In genomic region chr2:38647661-38648060, GRCm38 (mm10) we compare ENCODE assay signal across 19 mouse cellular contexts. TPM values are rescaled to one million over a fixed set of nuclear protein-coding genes. Genes with fewer than 3 reads are reported as not detected.
DNase-seq lines count a peak whose midpoint lies in the region; ATAC-seq and TF ChIP-seq lines count a peak whose summit lies in the region.
"Had no signal": no experiment of that assay in that cellular context is flagged by ENCODE, and none has a peak within 500 bp of the region (broad histone marks: within the 10 kb centered on the region; RNA-seq: fewer than 3 reads in every experiment).

No protein-coding gene starts in this region.

- peaks cover 14% of the 10 kb centered on the region for H3K4me1 ChIP-seq in hindbrain, embryonic 14.5 days (replicated peaks; ENCODE audit: control insufficient read depth, insufficient read depth, low read length)
- H3K4me1 ChIP-seq in hindbrain, embryonic 11.5 days (replicated peaks; ENCODE audit: control insufficient read depth, insufficient read depth, low read length), result no peaks in the 10 kb centered on the region
- peaks cover 8% of the 10 kb centered on the region for H3K4me1 ChIP-seq in cortical plate, adult 2 months (ENCODE audit: control insufficient read depth, insufficient read depth, low read length)
- 0 out of 2 replicates have a peak, but pooled peaks cover 6% of the 10 kb centered on the region for H3K4me1 ChIP-seq in hindbrain, postnatal 0 days (ENCODE audit: insufficient read depth, low read length)
- H3K4me1 ChIP-seq in limb, embryonic 10.5 days, result peaks cover 19% of the 10 kb centered on the region

- ATAC-seq in hindbrain, embryonic 14.5 days (ENCODE audit: low FRiP score), result no peak
- ATAC-seq in hindbrain, embryonic 11.5 days (ENCODE audit: low FRiP score), result no peak
- no peak for ATAC-seq in hindbrain, postnatal 0 days

- no peak for TF ChIP-seq POLR2A in cortical plate, adult 2 months (IDR thresholded peaks at IDR 0.05; ENCODE audit: extremely low read depth, insufficient read depth, low read length)

- H3K27ac ChIP-seq in hindbrain, embryonic 14.5 days, result peak overlapping the region; percentile 53
- H3K27ac ChIP-seq in hindbrain, embryonic 11.5 days (ENCODE audit: low read depth, low read length), result no peak overlapping the region
- H3K27ac ChIP-seq in cortical plate, adult 2 months (ENCODE audit: insufficient read depth, low read length), result peak overlapping the region; percentile 78; the same call in 1 of the 2 replicates
- peak overlapping the region; percentile 46; the same call in 1 of the 2 replicates for H3K27ac ChIP-seq in hindbrain, postnatal 0 days
- H3K27ac ChIP-seq in limb, embryonic 10.5 days, result no peak overlapping the region
- H3K27ac ChIP-seq: embryonic facial prominence, embryonic 15.5 days; neural tube, embryonic 12.5 days had no signal

- H3K9ac ChIP-seq in hindbrain, embryonic 14.5 days, result 0 out of 2 replicates have a peak overlapping the region, but pooled peaks have one; percentile 12
- H3K9ac ChIP-seq in hindbrain, embryonic 11.5 days (ENCODE audit: low read depth, low read length), result no peak overlapping the region
- 0 out of 2 replicates have a peak overlapping the region, but pooled peaks have one; percentile 9 for H3K9ac ChIP-seq in hindbrain, postnatal 0 days (replicated peaks; ENCODE audit: low read length)
- H3K9ac ChIP-seq: embryonic facial prominence, embryonic 15.5 days; neural tube, embryonic 12.5 days had no signal

- DNase-seq in hindbrain, embryonic 14.5 days (ENCODE audit: low spot score), result no peak
- DNase-seq in hindbrain, embryonic 11.5 days (ENCODE audit: low spot score), result no peak
- peak; percentile 79 for DNase-seq in 3T3-L1 (ENCODE audit: low read depth, low spot score)
- no peak for DNase-seq in hindbrain, postnatal 0 days (ENCODE audit: low spot score)
- no peak for DNase-seq in limb, embryonic 10.5 days (ENCODE audit: low spot score)
- DNase-seq in ovary, postnatal 36 days (ENCODE audit: low spot score), result no peak
- DNase-seq in spleen, postnatal 10 days (ENCODE audit: low spot score in 2 of 2), result no peak
- DNase-seq: B cell, adult 2 months; embryo, embryonic 11 days; gastrocnemius, postnatal 10 days; heart, adult 18-20 months; kidney, adult 8-10 months; kidney, postnatal 36 days; lung, adult 2 months; lung, postnatal 4 days had no signal

- no peaks in the 10 kb centered on the region for H3K36me3 ChIP-seq in hindbrain, embryonic 14.5 days (replicated peaks; ENCODE audit: control insufficient read depth, insufficient read depth)
- no peaks in the 10 kb centered on the region for H3K36me3 ChIP-seq in hindbrain, embryonic 11.5 days (ENCODE audit: control insufficient read depth, insufficient read depth, low read length)
- no peaks in the 10 kb centered on the region for H3K36me3 ChIP-seq in hindbrain, postnatal 0 days (ENCODE audit: insufficient read depth, low read length)
- no peaks in the 10 kb centered on the region for H3K36me3 ChIP-seq in limb, embryonic 10.5 days
- H3K36me3 ChIP-seq: embryonic facial prominence, embryonic 15.5 days; neural tube, embryonic 12.5 days had no signal

- H3K9me3 ChIP-seq in hindbrain, embryonic 14.5 days (ENCODE audit: control insufficient read depth, low read length), result no peaks in the 10 kb centered on the region
- H3K9me3 ChIP-seq in hindbrain, embryonic 11.5 days (ENCODE audit: control insufficient read depth, low read length), result no peaks in the 10 kb centered on the region
- H3K9me3 ChIP-seq in hindbrain, postnatal 0 days (ENCODE audit: low read length), result no peaks in the 10 kb centered on the region
- H3K9me3 ChIP-seq in limb, embryonic 10.5 days (replicated peaks), result no peaks in the 10 kb centered on the region
- H3K9me3 ChIP-seq: embryonic facial prominence, embryonic 15.5 days; neural tube, embryonic 12.5 days had no signal

- no peak overlapping the region for H3K4me3 ChIP-seq in hindbrain, embryonic 14.5 days (replicated peaks; ENCODE audit: low read length)
- H3K4me3 ChIP-seq in hindbrain, embryonic 11.5 days (ENCODE audit: low read depth, low read length), result no peak overlapping the region
- no peak overlapping the region for H3K4me3 ChIP-seq in cortical plate, adult 2 months (ENCODE audit: insufficient read depth, low read length)
- no peak overlapping the region for H3K4me3 ChIP-seq in hindbrain, postnatal 0 days (ENCODE audit: low read length)
- no peak overlapping the region for H3K4me3 ChIP-seq in limb, embryonic 10.5 days
- H3K4me3 ChIP-seq: embryonic facial prominence, embryonic 15.5 days; neural tube, embryonic 12.5 days had no signal

- H3K27me3 ChIP-seq in hindbrain, embryonic 14.5 days (ENCODE audit: control insufficient read depth, insufficient read depth, low read length), result no peaks in the 10 kb centered on the region
- H3K27me3 ChIP-seq in hindbrain, embryonic 11.5 days (ENCODE audit: control insufficient read depth, insufficient read depth, low read length), result 0 out of 2 replicates have a peak, but pooled peaks cover 2% of the 10 kb centered on the region
- H3K27me3 ChIP-seq in hindbrain, postnatal 0 days (ENCODE audit: insufficient read depth, low read length), result no peaks in the 10 kb centered on the region
- H3K27me3 ChIP-seq in limb, embryonic 10.5 days (ENCODE audit: low read depth, poor library complexity, severe bottlenecking), result no peaks in the 10 kb centered on the region
- H3K27me3 ChIP-seq: embryonic facial prominence, embryonic 15.5 days; neural tube, embryonic 12.5 days had no signal

- no peak overlapping the region for H3K4me2 ChIP-seq in hindbrain, embryonic 14.5 days (replicated peaks)
- no peak overlapping the region for H3K4me2 ChIP-seq in hindbrain, embryonic 11.5 days (replicated peaks; ENCODE audit: low read depth, low read length)
- H3K4me2 ChIP-seq in hindbrain, postnatal 0 days (ENCODE audit: low read depth, low read length), result no peak overlapping the region
- H3K4me2 ChIP-seq: embryonic facial prominence, embryonic 15.5 days; liver, embryonic 11.5 days; neural tube, embryonic 12.5 days had no signal

- TF ChIP-seq CTCF in cortical plate, adult 2 months (IDR thresholded peaks at IDR 0.05; ENCODE audit: extremely low read depth, insufficient read depth, low read length), result no peak
- no peak for TF ChIP-seq CTCF in hindbrain, postnatal 0 days (IDR thresholded peaks at IDR 0.05; ENCODE audit: low read depth)

- 83% methylated on average over 7 of the region's 7 CpGs for WGBS in hindbrain, embryonic 14.5 days
- WGBS in hindbrain, embryonic 11.5 days, result 85% methylated on average over 7 of the region's 7 CpGs
- WGBS in hindbrain, postnatal 0 days, result 69% methylated on average over 7 of the region's 7 CpGs
- 91% methylated on average over 7 of the region's 7 CpGs for WGBS in limb, embryonic 10.5 days

RNA-seq across cellular contexts. Expression of gene Psmb7, which starts 3.8 kb away (rescaled TPM):
- polyA plus RNA-seq in hindbrain, embryonic 14.5 days (2014; fragmentation: Nextera tagmentation; extraction: Ambion mirVana), result 291 and 305 TPM in 2 replicates
- polyA plus RNA-seq in hindbrain, embryonic 11.5 days (2014; fragmentation: Nextera tagmentation; extraction: Ambion mirVana), result 355 and 367 TPM in 2 replicates
- 236 and 242 TPM in 2 replicates for polyA plus RNA-seq in cortical plate, adult 2 months (2012; rRNA removed)
- 172 and 178 TPM in 2 replicates for total RNA-seq in hindbrain, postnatal 0 days (2014; rRNA removed)
- 300 and 304 TPM in 2 replicates for polyA plus RNA-seq in hindbrain, postnatal 0 days (2015; fragmentation: Nextera tagmentation; extraction: Ambion mirVana)
- 340 and 363 TPM in 2 replicates for polyA plus RNA-seq in limb, embryonic 10.5 days (2016; fragmentation: Nextera tagmentation; extraction: Ambion mirVana)

Comparison
In these comparisons a context has a peak if more than half of its experiments do, and no peak if none do; other contexts are left out.
1. H3K27ac ChIP-seq: peak in hindbrain, embryonic 14.5 days (single experiment), cortical plate, adult 2 months (single experiment) and hindbrain, postnatal 0 days (single experiment); none in hindbrain, embryonic 11.5 days (single experiment) and limb, embryonic 10.5 days (single experiment).